Mouse (Mus musculus) neural tube, embryonic 10.5 days (tissue): ENCODE results near the gene Tent2.
"Not testable (repeated sequence)": the region's sequence is repeated elsewhere in the genome, so short reads cannot be mapped to it uniquely, and the experiment has no call there.

Experiments used
- DNase-seq: peaks from one replicate; pipeline ENCODE4 v3.0.0-alpha.2; 2017; ENCODE audit warnings: low spot score; ENCODE audit errors: extremely low spot score

Gene Tent2

GRCm38 (mm10) chr13:93191831-93192645 is at the start of gene Tent2:
Gene Tent2, minus strand, starts transcription at chr13:93192385.
- DNase-seq, result peak; percentile 95

- DNase-seq, result no peak
These were observed 49.0 kb upstream of the Tent2 start for GRCm38 (mm10) chr13:93241180-93241579.

GRCm38 (mm10) chr13:93239561-93239960 is 47.4 kb upstream of the Tent2 start:
- no peak for DNase-seq

- no peak for DNase-seq
These were observed 46.9 kb upstream of the Tent2 start for GRCm38 (mm10) chr13:93239134-93239533.

GRCm38 (mm10) chr13:93237677-93238398 is 45.7 kb upstream of the Tent2 start:
- DNase-seq, result no peak

- DNase-seq, result no peak
These were observed 42.3 kb upstream of the Tent2 start for GRCm38 (mm10) chr13:93234267-93235039.

- DNase-seq, result no peak
These were observed 40.1 kb upstream of the Tent2 start for GRCm38 (mm10) chr13:93232335-93232734.

- no peak for DNase-seq
These were observed 38.8 kb upstream of the Tent2 start for GRCm38 (mm10) chr13:93231016-93231415.

GRCm38 (mm10) chr13:93211741-93212140 is 19.6 kb upstream of the Tent2 start:
- DNase-seq, result no peak

- DNase-seq, result no peak
These were observed 451 bp upstream of the Tent2 start for GRCm38 (mm10) chr13:93192646-93193026.

GRCm38 (mm10) chr13:93189416-93189815 is 2.8 kb downstream of the Tent2 start:
- no peak for DNase-seq

GRCm38 (mm10) chr13:93188738-93189137 is 3.4 kb downstream of the Tent2 start:
- DNase-seq, result no peak

GRCm38 (mm10) chr13:93187792-93188191 is 4.4 kb downstream of the Tent2 start:
- DNase-seq, result not testable (repeated sequence)

- DNase-seq, result no peak
These were observed 11.8 kb downstream of the Tent2 start for GRCm38 (mm10) chr13:93180351-93180750.

- no peak for DNase-seq
These were observed 12.7 kb downstream of the Tent2 start for GRCm38 (mm10) chr13:93179522-93179921.

GRCm38 (mm10) chr13:93177571-93177970 is 14.6 kb downstream of the Tent2 start:
- no peak for DNase-seq

GRCm38 (mm10) chr13:93163303-93163702 is 28.9 kb downstream of the Tent2 start:
- DNase-seq, result no peak

- no peak for DNase-seq
These were observed 29.7 kb downstream of the Tent2 start for GRCm38 (mm10) chr13:93162456-93162855.

GRCm38 (mm10) chr13:93158261-93158660 is 33.9 kb downstream of the Tent2 start:
- no peak for DNase-seq

- DNase-seq, result no peak
These were observed 38.9 kb downstream of the Tent2 start for GRCm38 (mm10) chr13:93153280-93153679.

GRCm38 (mm10) chr13:93144336-93145167 is 47.6 kb downstream of the Tent2 start, which contains the start of gene Cmya5:
Gene Cmya5, minus strand, starts transcription at chr13:93144724.
- peak; percentile 62 for DNase-seq
